Mouse (Mus musculus): ENCODE results near the gene Nfil3. TPM values are rescaled to one million over a fixed set of nuclear protein-coding genes. Genes with fewer than 3 reads are reported as not detected.

Gene Nfil3
- polyA plus RNA-seq, 1 experiment, result 1.6 TPM

DNA sequence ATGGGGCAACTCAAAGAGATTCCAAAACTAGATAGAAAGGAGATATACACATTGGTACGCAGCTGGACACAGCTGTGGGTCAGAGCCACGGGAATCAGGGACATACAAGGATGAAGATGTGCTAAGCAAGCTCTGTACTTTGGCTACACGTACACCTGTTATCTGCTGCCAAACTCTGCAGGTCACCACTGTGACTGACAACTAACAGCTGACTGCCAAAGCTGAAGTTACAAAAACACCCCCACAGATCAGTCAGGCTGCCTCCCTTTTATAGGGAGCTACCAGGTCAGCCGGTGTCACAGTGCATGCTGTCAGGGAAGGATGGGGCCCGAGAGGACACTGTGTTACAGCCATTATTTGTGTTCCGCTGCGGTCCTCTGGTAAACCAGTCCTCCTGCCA, 39.9 kb downstream of the Nfil3 start:
- TF ChIP-seq CTCF (IDR thresholded peaks at IDR 0.05; ENCODE audit: control insufficient read depth, insufficient read depth, insufficient replicate concordance, low read depth, low read length) (no peak), POLR2A (IDR thresholded peaks at IDR 0.05; ENCODE audit: control insufficient read depth, low read depth, low read length) (no peak)
- no peak overlapping the region for H3K27ac ChIP-seq (ENCODE audit: control insufficient read depth, insufficient read depth, low read depth, low read length)
- no peaks in the 10 kb centered on the region for H3K4me1 ChIP-seq (ENCODE audit: control insufficient read depth, insufficient read depth, low read length)
- no peaks in the 10 kb centered on the region for H3K36me3 ChIP-seq (ENCODE audit: control insufficient read depth, insufficient read depth, low read length)
- no peak overlapping the region for H3K4me3 ChIP-seq (ENCODE audit: control insufficient read depth, low read depth, low read length)
- H3K27me3 ChIP-seq (ENCODE audit: control insufficient read depth, insufficient read depth, low read length), result no peaks in the 10 kb centered on the region

DNA sequence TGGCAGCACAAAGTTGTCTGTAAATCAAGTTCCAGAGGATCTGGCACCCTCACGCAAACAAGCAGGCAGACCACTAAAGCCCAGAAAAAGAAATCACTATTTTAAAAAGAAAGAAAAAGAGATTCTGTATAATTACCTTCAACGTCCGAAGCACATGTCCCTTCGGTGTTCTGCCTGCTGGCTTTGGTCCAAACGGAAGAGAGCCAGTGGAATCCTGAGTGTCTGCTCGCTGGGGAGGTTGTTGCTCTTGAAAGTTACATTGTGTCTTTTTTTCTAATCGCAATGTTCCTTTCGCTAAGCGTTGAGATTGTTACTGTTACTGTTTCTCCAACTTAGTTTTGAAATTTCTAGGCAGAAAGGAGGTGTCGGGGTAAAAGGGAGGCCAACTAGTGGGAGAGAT, 50.3 kb downstream of the Nfil3 start:
- TF ChIP-seq CTCF (IDR thresholded peaks at IDR 0.05; ENCODE audit: control insufficient read depth, insufficient read depth, insufficient replicate concordance, low read depth, low read length) (no peak), POLR2A (IDR thresholded peaks at IDR 0.05; ENCODE audit: control insufficient read depth, low read depth, low read length) (no peak)
- Histone ChIP-seq H3K4me1 (ENCODE audit: control insufficient read depth, insufficient read depth, low read length) (peaks cover 13% of the 10 kb centered on the region), H3K4me3 (ENCODE audit: control insufficient read depth, low read depth, low read length) (peak overlapping the region; percentile 66)

DNA sequence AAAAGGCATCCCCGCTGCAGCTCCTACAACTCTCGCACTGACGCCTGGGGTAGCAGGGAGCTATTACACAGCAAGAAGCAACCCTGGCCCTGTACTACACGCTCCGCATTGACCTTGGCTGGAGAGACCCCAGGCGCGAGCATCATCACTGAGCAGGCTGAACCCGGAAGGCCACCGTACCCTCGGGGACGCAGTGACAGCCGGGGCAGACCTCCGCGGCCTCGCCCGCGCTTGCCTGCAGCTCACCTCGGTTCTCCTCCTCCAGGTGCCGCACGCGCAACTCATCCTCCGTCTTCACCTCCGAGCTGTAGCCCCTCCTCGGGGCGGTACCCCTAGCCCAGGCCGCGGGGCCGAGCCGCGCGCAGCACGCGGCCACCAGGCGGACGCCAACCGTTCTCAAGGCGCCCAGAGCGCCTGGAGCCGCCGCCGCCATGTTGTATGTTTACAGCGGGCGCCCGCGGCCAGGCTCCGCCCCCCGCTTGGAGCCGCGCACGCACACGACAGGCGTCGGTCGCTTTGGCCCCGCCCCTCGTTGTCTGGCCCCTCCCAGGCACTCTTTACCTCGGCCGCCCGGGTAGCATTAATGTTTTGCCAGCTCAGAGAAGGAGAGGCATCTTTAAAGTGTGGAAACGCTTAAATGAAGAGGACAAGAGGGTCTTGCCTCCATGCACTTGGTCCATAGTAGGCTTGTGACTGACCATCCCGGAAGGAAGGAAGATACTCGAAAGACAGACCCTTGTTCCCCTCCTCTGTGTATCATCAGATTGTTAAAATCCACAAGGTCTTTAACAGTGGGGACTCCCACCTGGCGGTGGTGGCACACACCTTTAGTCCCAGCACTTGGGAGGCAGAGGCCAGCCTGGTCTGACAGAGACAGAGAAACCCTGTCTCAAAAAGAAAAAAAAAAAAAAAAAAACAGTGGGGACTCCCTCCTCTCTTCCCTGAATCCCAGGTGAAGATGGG, 51.4 kb downstream of the Nfil3 start, which contains the start of gene Auh:
Gene Auh, minus strand, starts transcription at position 473 of the 963 bp plus-strand sequence.
- Histone ChIP-seq H3K36me3 (ENCODE audit: control insufficient read depth, insufficient read depth, low read length) (no peaks in the 10 kb centered on the region), H3K4me1 (ENCODE audit: control insufficient read depth, insufficient read depth, low read length) (peaks cover 13% of the 10 kb centered on the region)
- TF ChIP-seq CTCF (IDR thresholded peaks at IDR 0.05; ENCODE audit: control insufficient read depth, insufficient read depth, insufficient replicate concordance, low read depth, low read length) (no peak), POLR2A (IDR thresholded peaks at IDR 0.05; ENCODE audit: control insufficient read depth, low read depth, low read length) (peak; percentile 66)

More for the DNA sequence above, 50.3 kb downstream of the Nfil3 start:
- H3K27me3 ChIP-seq (ENCODE audit: control insufficient read depth, insufficient read depth, low read length), result no peaks in the 10 kb centered on the region
- H3K36me3 ChIP-seq (ENCODE audit: control insufficient read depth, insufficient read depth, low read length), result no peaks in the 10 kb centered on the region
- peak overlapping the region; percentile 21; the same call in 1 of the 2 replicates for H3K27ac ChIP-seq (ENCODE audit: control insufficient read depth, insufficient read depth, low read depth, low read length)

GRCm38 (mm10) chr13:52928392-52928791, 52.5 kb downstream of the Nfil3 start:
- H3K27ac ChIP-seq (ENCODE audit: control insufficient read depth, insufficient read depth, low read depth, low read length), result no peak overlapping the region
- no peak overlapping the region for H3K4me3 ChIP-seq (ENCODE audit: control insufficient read depth, low read depth, low read length)
- peaks cover 13% of the 10 kb centered on the region for H3K4me1 ChIP-seq (ENCODE audit: control insufficient read depth, insufficient read depth, low read length)
- TF ChIP-seq POLR2A (IDR thresholded peaks at IDR 0.05; ENCODE audit: control insufficient read depth, low read depth, low read length) (no peak), CTCF (IDR thresholded peaks at IDR 0.05; ENCODE audit: control insufficient read depth, insufficient read depth, insufficient replicate concordance, low read depth, low read length) (no peak)
- no peaks in the 10 kb centered on the region for H3K27me3 ChIP-seq (ENCODE audit: control insufficient read depth, insufficient read depth, low read length)
- no peaks in the 10 kb centered on the region for H3K36me3 ChIP-seq (ENCODE audit: control insufficient read depth, insufficient read depth, low read length)

More for the DNA sequence above, 51.4 kb downstream of the Nfil3 start, which contains the start of gene Auh:
- Histone ChIP-seq H3K4me3 (ENCODE audit: control insufficient read depth, low read depth, low read length) (peak within 1 kb of the TSS; percentile 95), H3K27me3 (ENCODE audit: control insufficient read depth, insufficient read depth, low read length) (no peaks in the 10 kb centered on the region), H3K27ac (ENCODE audit: control insufficient read depth, insufficient read depth, low read depth, low read length) (peak within 1 kb of the TSS; percentile 93)

DNA sequence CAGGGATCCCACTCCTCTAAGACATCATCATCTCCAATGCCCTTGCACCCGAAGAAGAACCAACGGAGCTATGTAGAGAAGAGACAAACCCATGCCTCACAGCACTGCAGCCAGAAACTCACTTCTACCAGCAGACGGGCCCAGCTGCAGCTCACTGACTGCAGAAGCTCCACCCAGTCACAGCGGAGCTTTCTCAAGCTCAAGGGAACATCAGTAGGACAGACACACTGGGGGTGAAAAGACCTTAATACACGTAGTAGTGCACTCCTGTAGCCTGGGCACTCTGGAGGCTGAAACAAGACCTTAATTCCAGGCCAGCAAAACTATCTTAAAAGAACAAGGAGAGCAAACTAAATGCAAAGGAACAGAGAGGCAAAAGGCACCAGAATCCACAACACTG, 56.4 kb downstream of the Nfil3 start:
- Histone ChIP-seq H3K27me3 (ENCODE audit: control insufficient read depth, insufficient read depth, low read length) (no peaks in the 10 kb centered on the region), H3K4me3 (ENCODE audit: control insufficient read depth, low read depth, low read length) (no peak overlapping the region), H3K36me3 (ENCODE audit: control insufficient read depth, insufficient read depth, low read length) (no peaks in the 10 kb centered on the region), H3K27ac (ENCODE audit: control insufficient read depth, insufficient read depth, low read depth, low read length) (no peak overlapping the region), H3K4me1 (ENCODE audit: control insufficient read depth, insufficient read depth, low read length) (peaks cover 5% of the 10 kb centered on the region)
- no peak for TF ChIP-seq CTCF (IDR thresholded peaks at IDR 0.05; ENCODE audit: control insufficient read depth, insufficient read depth, insufficient replicate concordance, low read depth, low read length)
- no peak for TF ChIP-seq POLR2A (IDR thresholded peaks at IDR 0.05; ENCODE audit: control insufficient read depth, low read depth, low read length)

DNA sequence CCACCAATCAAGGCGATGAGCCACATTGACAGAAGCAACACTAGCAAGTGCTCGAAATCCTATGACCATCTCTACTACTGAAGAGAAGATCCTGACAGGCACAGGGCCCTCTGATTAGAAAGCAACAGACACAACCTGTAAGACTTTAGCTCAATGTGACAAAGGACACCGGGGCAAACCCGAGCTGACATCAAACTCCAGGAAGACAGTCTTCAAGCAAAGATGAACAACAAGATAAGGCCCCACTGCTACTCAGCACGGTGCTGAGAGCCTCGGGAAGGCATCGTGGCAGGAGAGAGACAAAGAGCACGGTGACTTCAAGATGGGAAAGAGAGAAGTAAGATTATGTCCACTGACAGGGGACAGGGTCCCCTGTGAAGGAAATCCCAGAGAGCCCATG, 58.9 kb downstream of the Nfil3 start:
- Histone ChIP-seq H3K27me3 (ENCODE audit: control insufficient read depth, insufficient read depth, low read length) (no peaks in the 10 kb centered on the region), H3K27ac (ENCODE audit: control insufficient read depth, insufficient read depth, low read depth, low read length) (no peak overlapping the region), H3K4me3 (ENCODE audit: control insufficient read depth, low read depth, low read length) (no peak overlapping the region), H3K4me1 (ENCODE audit: control insufficient read depth, insufficient read depth, low read length) (no peaks in the 10 kb centered on the region; the same call in 1 of the 2 replicates), H3K36me3 (ENCODE audit: control insufficient read depth, insufficient read depth, low read length) (no peaks in the 10 kb centered on the region)
- TF ChIP-seq POLR2A (IDR thresholded peaks at IDR 0.05; ENCODE audit: control insufficient read depth, low read depth, low read length), result no peak
- no peak for TF ChIP-seq CTCF (IDR thresholded peaks at IDR 0.05; ENCODE audit: control insufficient read depth, insufficient read depth, insufficient replicate concordance, low read depth, low read length)

DNA sequence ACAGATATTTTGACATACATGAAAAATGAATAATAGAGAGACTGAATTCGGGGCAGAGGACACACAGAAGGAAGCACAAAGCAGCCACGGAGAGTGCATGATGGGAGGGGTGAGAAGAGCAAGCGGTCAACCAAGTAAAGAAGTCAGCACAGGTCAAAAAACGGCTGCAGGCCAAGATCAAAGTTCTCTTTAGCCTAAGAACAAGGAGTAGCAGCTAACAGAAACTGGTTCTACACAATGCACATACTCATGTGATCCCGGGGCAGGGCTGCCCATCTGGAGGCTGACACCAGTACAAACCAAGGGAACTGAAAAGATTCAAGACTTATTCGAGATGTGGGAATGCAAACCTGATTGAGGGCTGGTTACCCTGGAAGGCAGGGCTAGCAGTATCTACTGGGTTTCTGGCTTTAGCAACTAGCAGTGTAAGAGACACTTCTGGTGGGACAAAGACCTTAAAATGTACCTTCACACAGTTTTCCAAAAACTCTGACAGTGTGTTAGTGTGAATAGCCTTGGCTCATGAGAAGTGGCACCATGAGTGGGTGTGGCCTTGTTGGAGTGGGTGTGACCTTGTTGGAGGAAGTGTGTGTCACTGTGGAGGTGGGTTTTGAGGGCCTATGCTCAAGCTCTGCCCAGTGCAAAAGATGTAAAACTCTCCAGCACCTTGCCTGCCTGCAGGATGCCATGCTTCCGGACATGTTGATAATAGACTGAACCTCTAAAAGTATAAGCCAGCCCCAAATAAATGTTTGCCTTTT, 59.6 kb downstream of the Nfil3 start:
- Histone ChIP-seq H3K27ac (ENCODE audit: control insufficient read depth, insufficient read depth, low read depth, low read length) (no peak overlapping the region), H3K4me1 (ENCODE audit: control insufficient read depth, insufficient read depth, low read length) (no peaks in the 10 kb centered on the region), H3K4me3 (ENCODE audit: control insufficient read depth, low read depth, low read length) (no peak overlapping the region), H3K36me3 (ENCODE audit: control insufficient read depth, insufficient read depth, low read length) (no peaks in the 10 kb centered on the region), H3K27me3 (ENCODE audit: control insufficient read depth, insufficient read depth, low read length) (no peaks in the 10 kb centered on the region)
- TF ChIP-seq CTCF (IDR thresholded peaks at IDR 0.05; ENCODE audit: control insufficient read depth, insufficient read depth, insufficient replicate concordance, low read depth, low read length) (no peak), POLR2A (IDR thresholded peaks at IDR 0.05; ENCODE audit: control insufficient read depth, low read depth, low read length) (no peak)

Measured in testis, adult 2 months (tissue).